Mouse (Mus musculus) liver, embryonic 13.5 days (tissue): ENCODE results near the gene Tns1. TPM values are rescaled to one million over a fixed set of nuclear protein-coding genes. Genes with fewer than 3 reads are reported as not detected.

ENCODE experiments used
- ATAC-seq: fragments of 200-750 bp; cut with Nextera tagmentation; 2 replicates; pipeline ENCODE4 v1.8.0; 2017; ENCODE audit warnings: low read depth, mild to moderate bottlenecking, moderate number of reproducible peaks, moderate library complexity
- DNase-seq: peaks from one replicate; pipeline ENCODE4 v3.0.0; 2022
- H3K27ac ChIP-seq: fragments of 300-500 bp; sonication (generic); 2 replicates; pipeline ENCODE4 v1.5.1; 2015; ENCODE audit warnings: moderate library complexity, mild to moderate bottlenecking, inconsistent platforms
- H3K27me3 ChIP-seq: fragments of 300-500 bp; sonication (generic); 2 replicates; pipeline ENCODE4 v1.6.1; 2015; ENCODE audit warnings: mild to moderate bottlenecking, inconsistent platforms
- H3K36me3 ChIP-seq: fragments of 300-500 bp; sonication (generic); 2 replicates; pipeline ENCODE4 v1.6.1; 2015; ENCODE audit warnings: mild to moderate bottlenecking, inconsistent platforms
- H3K4me1 ChIP-seq: fragments of 300-500 bp; sonication (generic); replicated peaks from 2 replicates; pipeline ENCODE4 v1.6.1; 2015; ENCODE audit warnings: inconsistent platforms
- H3K4me2 ChIP-seq: fragments of 300-500 bp; sonication (generic); 2 replicates; pipeline ENCODE4 v1.6.1; 2015; ENCODE audit warnings: inconsistent platforms, mild to moderate bottlenecking, moderate library complexity
- H3K4me3 ChIP-seq: fragments of 300-500 bp; sonication (generic); replicated peaks from 2 replicates; pipeline ENCODE4 v1.5.1; 2015; ENCODE audit warnings: mild to moderate bottlenecking, inconsistent platforms
- H3K9ac ChIP-seq: fragments of 300-500 bp; sonication (generic); 2 replicates; pipeline ENCODE4 v1.6.1; 2015; ENCODE audit warnings: mild to moderate bottlenecking, inconsistent platforms
- H3K9me3 ChIP-seq: fragments of 300-500 bp; sonication (generic); replicated peaks from 2 replicates; pipeline ENCODE4 v1.6.1; 2016; ENCODE audit warnings: inconsistent platforms
- WGBS: fragments of 180-500 bp; shearing (Covaris S2); methylation state at CpG from one replicate; pipeline ENCODE4 v1.1.7; 2015; ENCODE audit not compliant: insufficient replicate concordance; 5-methylcytosine and 5-hydroxymethylcytosine counted together
- polyA plus RNA-seq: library from polyadenylated mRNA; unstranded; fragments of >200 nt; fragmentation: Nextera tagmentation; extraction: Ambion mirVana; gene quantifications from 2 replicates; pipeline ENCODE4 v1.2.1, GENCODE M21; 2015

The Tns1 gene
- polyA plus RNA-seq, 1 experiment from 2014 or later: 11.7 TPM

GRCm38 (mm10) chr1:74030285-74030684 lies 94.0 kb downstream of the Tns1 start:
- peaks cover 62% of the 10 kb centered on the region for H3K4me1 ChIP-seq
- no peak overlapping the region for H3K9ac ChIP-seq
- no peak overlapping the region for H3K4me2 ChIP-seq
- no peak for ATAC-seq
- H3K27me3 ChIP-seq: peaks cover 9% of the 10 kb centered on the region; the same call in 1 of the 2 replicates
- DNase-seq: no peak
- no peak overlapping the region for H3K27ac ChIP-seq
- H3K9me3 ChIP-seq: no peaks in the 10 kb centered on the region
- 53% methylated on average over 1 of the region's 1 CpGs for WGBS
- H3K36me3 ChIP-seq: no peaks in the 10 kb centered on the region
- no peak overlapping the region for H3K4me3 ChIP-seq

DNA sequence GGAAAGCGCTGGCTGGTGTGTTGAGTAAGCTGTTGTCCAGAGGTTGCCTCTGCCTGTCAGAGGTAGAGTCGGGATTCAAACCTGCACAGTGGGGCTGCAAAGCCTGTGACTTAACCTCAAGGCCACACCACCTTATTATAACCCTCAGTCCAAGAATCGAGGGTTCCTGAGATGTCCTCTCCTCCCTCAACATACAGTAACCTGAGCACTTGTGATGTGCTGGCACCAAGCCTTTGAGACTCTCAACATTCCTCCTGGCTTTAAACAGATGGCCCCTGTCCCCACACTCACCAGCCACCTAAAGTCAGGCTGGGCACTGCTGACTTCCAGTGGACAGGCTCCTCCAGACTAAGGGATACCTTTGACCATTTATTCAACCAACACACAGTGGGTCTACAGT lies 94.6 kb downstream of the Tns1 start:
- Histone ChIP-seq H3K27me3 (peaks cover 3% of the 10 kb centered on the region; the same call in 1 of the 2 replicates), H3K9ac (no peak overlapping the region), H3K27ac (no peak overlapping the region), H3K4me1 (peaks cover 63% of the 10 kb centered on the region), H3K36me3 (no peaks in the 10 kb centered on the region), H3K9me3 (no peaks in the 10 kb centered on the region), H3K4me2 (no peak overlapping the region), H3K4me3 (no peak overlapping the region)
- 49% methylated on average over 3 of the region's 3 CpGs for WGBS
- DNase-seq: no peak
- ATAC-seq: no peak

DNA sequence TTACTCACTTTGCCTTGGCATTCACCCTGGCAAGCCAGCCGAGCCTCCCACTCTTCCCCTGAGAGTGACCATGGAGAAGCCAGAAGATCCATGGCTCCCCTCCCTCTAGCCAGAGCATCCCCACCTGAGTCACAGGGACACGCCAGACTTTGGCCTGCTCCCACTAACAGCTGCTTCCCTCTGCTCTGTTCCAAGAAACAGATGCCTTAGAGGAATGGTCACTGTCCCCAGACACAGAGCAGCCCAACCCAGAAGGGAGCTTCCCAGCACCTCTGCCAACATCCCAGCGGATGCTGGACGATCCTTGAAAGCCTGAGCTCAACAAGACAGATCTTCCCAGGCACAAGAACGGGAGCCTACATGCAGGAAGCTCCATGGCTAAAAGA lies 95.4 kb downstream of the Tns1 start:
- H3K9me3 ChIP-seq: no peaks in the 10 kb centered on the region
- DNase-seq: no peak
- H3K9ac ChIP-seq: no peak overlapping the region
- ATAC-seq: no peak
- no peaks in the 10 kb centered on the region for H3K36me3 ChIP-seq
- H3K27ac ChIP-seq: peak overlapping the region; percentile 34; the same call in 1 of the 2 replicates
- H3K4me2 ChIP-seq: no peak overlapping the region
- H3K4me1 ChIP-seq: peaks cover 63% of the 10 kb centered on the region
- H3K27me3 ChIP-seq: no peaks in the 10 kb centered on the region; the same call in 1 of the 2 replicates
- no peak overlapping the region for H3K4me3 ChIP-seq
- 51% methylated on average over 5 of the region's 5 CpGs for WGBS

- DNase-seq: no peak
- WGBS: 76% methylated on average over 13 of the region's 13 CpGs
- no peaks in the 10 kb centered on the region; the same call in 1 of the 2 replicates for H3K27me3 ChIP-seq
- no peaks in the 10 kb centered on the region for H3K36me3 ChIP-seq
- H3K9ac ChIP-seq: no peak overlapping the region
- H3K4me2 ChIP-seq: no peak overlapping the region
- H3K4me3 ChIP-seq: no peak overlapping the region
- no peak for ATAC-seq
- peaks cover 59% of the 10 kb centered on the region for H3K4me1 ChIP-seq
- no peaks in the 10 kb centered on the region for H3K9me3 ChIP-seq
- peak overlapping the region; percentile 11 for H3K27ac ChIP-seq
These were observed 96.0 kb downstream of the Tns1 start for GRCm38 (mm10) chr1:74028118-74028880.

DNA sequence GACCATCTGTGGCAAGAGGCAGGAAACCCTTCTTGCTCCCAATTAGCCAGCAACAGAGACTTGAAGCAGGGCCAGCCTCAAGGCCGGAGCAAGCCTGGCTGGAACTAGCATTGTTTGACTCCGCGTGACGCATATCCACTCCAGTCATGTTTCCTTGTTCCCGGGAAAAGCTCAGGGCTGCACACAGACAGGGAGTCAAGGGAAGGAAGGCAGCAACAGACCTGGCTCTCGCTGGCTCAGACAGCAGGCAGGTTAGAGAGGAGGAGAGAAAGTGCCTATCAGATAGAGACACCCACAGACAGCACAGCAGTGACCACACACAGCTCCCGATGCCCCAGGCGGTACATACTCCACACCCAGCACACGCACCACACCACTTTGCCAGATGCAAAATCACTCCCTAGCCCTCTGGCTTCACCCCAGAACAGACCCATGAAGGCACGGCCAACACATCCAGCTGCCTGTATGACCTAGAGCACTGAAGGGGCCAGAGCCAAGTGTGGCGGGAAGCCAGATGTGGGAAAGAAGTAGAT lies 96.6 kb downstream of the Tns1 start:
- no peak for DNase-seq
- H3K4me3 ChIP-seq: no peak overlapping the region
- H3K36me3 ChIP-seq: no peaks in the 10 kb centered on the region
- H3K4me1 ChIP-seq: peaks cover 59% of the 10 kb centered on the region
- H3K27me3 ChIP-seq: no peaks in the 10 kb centered on the region
- H3K27ac ChIP-seq: peak overlapping the region; percentile 11
- ATAC-seq: no peak
- 46% methylated on average over 11 of the region's 11 CpGs for whole genome bisulfite sequencing
- H3K9ac ChIP-seq: no peak overlapping the region
- H3K4me2 ChIP-seq: no peak overlapping the region
- no peaks in the 10 kb centered on the region for H3K9me3 ChIP-seq

DNA sequence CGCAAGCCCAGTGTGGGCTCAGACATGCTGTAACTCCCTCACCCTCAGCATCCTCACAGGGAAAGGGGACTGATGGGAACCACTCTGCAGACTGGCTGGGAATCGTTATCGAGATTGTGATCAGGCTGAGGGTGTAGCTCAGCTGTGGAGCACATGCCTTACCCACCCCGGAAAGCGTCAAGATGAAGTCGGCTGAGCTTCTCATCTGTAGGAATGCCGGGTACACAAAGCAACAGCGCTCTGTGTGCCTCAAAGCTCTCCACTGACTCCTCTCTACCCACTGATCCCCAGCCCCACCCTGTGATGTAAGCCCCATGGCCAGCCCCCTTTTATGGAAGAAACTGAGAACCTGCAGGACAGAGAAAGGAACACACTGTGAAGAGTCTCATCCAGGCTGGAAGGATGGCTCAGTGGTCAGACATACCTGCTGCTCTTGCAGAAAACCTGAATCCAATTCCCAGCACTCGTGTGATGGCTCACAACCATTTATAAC lies 97.5 kb downstream of the Tns1 start:
- no peaks in the 10 kb centered on the region for H3K27me3 ChIP-seq
- ATAC-seq (no peak), DNase-seq (no peak)
- H3K4me1 ChIP-seq: peaks cover 59% of the 10 kb centered on the region
- H3K9ac ChIP-seq: no peak overlapping the region
- H3K9me3 ChIP-seq: no peaks in the 10 kb centered on the region
- no peaks in the 10 kb centered on the region for H3K36me3 ChIP-seq
- H3K4me3 ChIP-seq: no peak overlapping the region
- H3K27ac ChIP-seq: peak overlapping the region; percentile 29; the same call in 1 of the 2 replicates
- 60% methylated on average over 9 of the region's 9 CpGs for WGBS
- no peak overlapping the region for H3K4me2 ChIP-seq

DNA sequence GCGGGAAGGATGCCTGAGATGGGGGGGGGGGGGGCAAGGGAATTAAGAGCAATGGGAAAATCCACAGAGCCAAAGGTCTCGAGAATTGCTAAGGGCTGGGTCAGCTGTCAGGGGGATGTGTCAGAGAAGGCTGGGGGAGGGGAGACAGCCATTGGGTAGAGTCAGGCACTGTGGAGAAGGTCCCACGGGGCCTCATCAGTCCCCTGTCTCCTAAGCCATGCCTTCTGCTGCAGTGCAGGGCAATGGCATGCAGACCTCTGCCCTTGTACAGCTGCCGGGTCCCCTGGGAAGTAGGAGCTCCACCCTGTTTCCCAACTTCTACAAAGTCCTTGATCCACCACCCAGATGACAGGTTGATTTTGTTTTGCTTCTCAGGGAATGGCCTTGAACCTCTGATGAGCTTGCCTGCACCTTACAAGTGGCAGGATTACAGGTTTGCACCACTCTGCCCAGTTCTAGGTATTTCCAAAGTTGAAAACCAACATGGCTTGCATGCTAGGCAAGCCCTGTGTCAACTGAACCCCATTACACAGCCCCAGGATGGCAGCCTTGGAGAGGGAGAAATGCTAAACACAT lies 98.5 kb downstream of the Tns1 start:
- 27% methylated on average over 4 of the region's 4 CpGs for WGBS
- Histone ChIP-seq H3K9ac (no peak overlapping the region), H3K36me3 (no peaks in the 10 kb centered on the region), H3K4me3 (no peak overlapping the region), H3K4me2 (no peak overlapping the region), H3K27ac (peak overlapping the region; percentile 34; the same call in 1 of the 2 replicates), H3K27me3 (no peaks in the 10 kb centered on the region), H3K4me1 (peaks cover 53% of the 10 kb centered on the region), H3K9me3 (no peaks in the 10 kb centered on the region)
- DNase-seq (no peak), ATAC-seq (no peak)

- ATAC-seq (no peak), DNase-seq (no peak)
- Histone ChIP-seq H3K27me3 (no peaks in the 10 kb centered on the region), H3K4me1 (peaks cover 55% of the 10 kb centered on the region), H3K36me3 (no peaks in the 10 kb centered on the region), H3K27ac (0 out of 2 replicates have a peak overlapping the region, but pooled peaks have one; percentile 34), H3K9me3 (no peaks in the 10 kb centered on the region), H3K9ac (no peak overlapping the region), H3K4me2 (no peak overlapping the region), H3K4me3 (no peak overlapping the region)
- 14% methylated on average over 6 of the region's 6 CpGs for WGBS
These were observed 99.0 kb downstream of the Tns1 start for GRCm38 (mm10) chr1:74025227-74025626.

DNA sequence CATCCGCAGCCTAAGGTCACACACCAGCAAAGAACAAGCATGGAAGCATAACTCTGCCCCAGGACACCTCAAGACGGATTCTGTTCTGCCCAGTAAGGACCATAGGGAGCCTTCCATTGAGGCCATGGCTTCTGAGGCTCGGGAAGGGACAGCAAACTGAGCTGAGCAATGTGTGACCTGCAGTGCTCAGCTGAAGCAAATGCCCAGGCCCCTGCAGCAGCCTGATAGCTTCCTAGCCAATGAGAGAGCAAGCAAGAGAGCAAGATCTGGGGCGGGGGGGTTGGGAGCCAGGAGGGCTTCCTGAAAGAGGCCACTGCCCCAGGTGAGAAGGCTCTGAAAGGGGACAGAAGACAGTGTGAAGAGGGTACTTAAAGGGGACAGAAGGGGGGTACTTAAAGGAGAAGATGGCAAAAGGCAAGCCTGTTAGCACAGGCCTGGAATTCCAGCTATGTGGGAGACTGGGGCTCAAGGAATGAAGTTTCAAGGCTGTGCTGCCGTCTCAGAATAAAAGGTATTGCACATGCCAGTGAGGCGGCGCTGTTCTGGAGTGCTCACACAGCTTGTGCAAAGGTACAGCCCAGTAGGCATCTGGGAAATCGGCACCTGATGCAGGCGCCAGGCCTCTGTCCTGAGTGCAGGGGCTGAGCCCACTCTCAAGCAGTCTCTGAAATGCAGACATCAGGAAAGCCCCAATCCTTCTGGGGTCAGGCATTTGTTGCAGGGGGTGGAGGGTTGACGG lies 99.6 kb downstream of the Tns1 start:
- Histone ChIP-seq H3K4me3 (no peak overlapping the region), H3K9ac (no peak overlapping the region), H3K9me3 (no peaks in the 10 kb centered on the region), H3K36me3 (no peaks in the 10 kb centered on the region), H3K27ac (0 out of 2 replicates have a peak overlapping the region, but pooled peaks have one; percentile 34), H3K27me3 (no peaks in the 10 kb centered on the region), H3K4me1 (peaks cover 53% of the 10 kb centered on the region), H3K4me2 (no peak overlapping the region)
- 34% methylated on average over 10 of the region's 10 CpGs for WGBS
- DNase-seq (no peak), ATAC-seq (no peak)

GRCm38 (mm10) chr1:74022998-74023397 lies 101.3 kb downstream of the Tns1 start:
- H3K9me3 ChIP-seq: no peaks in the 10 kb centered on the region
- no peak overlapping the region for H3K4me3 ChIP-seq
- H3K36me3 ChIP-seq: no peaks in the 10 kb centered on the region
- peaks cover 46% of the 10 kb centered on the region for H3K4me1 ChIP-seq
- H3K4me2 ChIP-seq: no peak overlapping the region
- DNase-seq (no peak), ATAC-seq (no peak)
- 58% methylated on average over 3 of the region's 3 CpGs for WGBS
- H3K27me3 ChIP-seq: no peaks in the 10 kb centered on the region
- H3K9ac ChIP-seq: no peak overlapping the region
- H3K27ac ChIP-seq: no peak overlapping the region

DNA sequence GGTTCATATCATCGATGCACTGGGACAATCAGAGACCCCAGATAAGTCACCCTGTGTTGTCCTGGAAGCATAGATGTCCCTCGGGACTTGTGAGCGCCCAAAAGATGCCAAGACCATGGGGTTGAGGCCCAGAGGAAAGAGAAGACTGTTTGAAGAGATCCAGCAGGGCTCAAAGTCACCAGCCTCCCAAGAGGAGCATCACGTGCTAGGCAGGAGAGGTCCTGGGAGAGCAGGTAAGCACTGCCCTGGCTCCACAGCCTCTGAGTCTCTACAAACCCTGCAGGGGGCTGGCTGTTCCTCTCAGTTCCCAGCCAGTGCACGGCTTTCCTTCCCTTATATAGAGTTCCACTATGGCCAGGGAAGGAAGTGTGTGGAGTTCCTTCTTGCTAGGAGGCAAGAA lies 101.7 kb downstream of the Tns1 start:
- no peak overlapping the region for H3K27ac ChIP-seq
- WGBS: 52% methylated on average over 5 of the region's 5 CpGs

More for the DNA sequence above, 101.7 kb downstream of the Tns1 start:
- Histone ChIP-seq H3K4me2 (no peak overlapping the region), H3K4me1 (peaks cover 42% of the 10 kb centered on the region), H3K27me3 (no peaks in the 10 kb centered on the region), H3K4me3 (no peak overlapping the region), H3K9ac (no peak overlapping the region), H3K9me3 (no peaks in the 10 kb centered on the region), H3K36me3 (no peaks in the 10 kb centered on the region)
- ATAC-seq (no peak), DNase-seq (no peak)
